Mouse (Mus musculus) lung, embryonic 15.5 days (tissue): Measurements from ENCODE around the gene Sult1e1. TPM values are rescaled to one million over a fixed set of nuclear protein-coding genes. Genes with fewer than 3 reads are reported as not detected.

ENCODE experiments used
- ATAC-seq: fragments of 200-750 bp; cut with Nextera tagmentation; 2 replicates; pipeline ENCODE4 v1.8.0; 2017; ENCODE audit warnings: moderate number of reproducible peaks, borderline replicate concordance; ENCODE audit not compliant: low FRiP score, low TSS enrichment; ENCODE audit errors: extremely low read depth
- H3K27ac ChIP-seq: fragments of 300-500 bp; sonication (generic); 2 replicates; pipeline ENCODE4 v1.5.1; 2015; ENCODE audit warnings: moderate library complexity, mild to moderate bottlenecking, inconsistent platforms
- H3K27me3 ChIP-seq: fragments of 300-500 bp; sonication (generic); 2 replicates; pipeline ENCODE4 v1.6.1; 2015; ENCODE audit warnings: inconsistent platforms
- H3K36me3 ChIP-seq: fragments of 300-500 bp; sonication (generic); 2 replicates; pipeline ENCODE4 v1.6.1; 2015; ENCODE audit warnings: inconsistent platforms
- H3K4me1 ChIP-seq: fragments of 300-500 bp; sonication (generic); 2 replicates; pipeline ENCODE4 v1.6.1; 2015; ENCODE audit warnings: inconsistent platforms
- H3K4me2 ChIP-seq: fragments of 300-500 bp; sonication (generic); 2 replicates; pipeline ENCODE4 v1.6.1; 2015; ENCODE audit warnings: inconsistent platforms, mild to moderate bottlenecking, moderate library complexity
- H3K4me3 ChIP-seq: fragments of 300-500 bp; sonication (generic); 2 replicates; pipeline ENCODE4 v1.5.1; 2015; ENCODE audit warnings: mild to moderate bottlenecking, inconsistent platforms
- H3K9ac ChIP-seq: fragments of 300-500 bp; sonication (generic); 2 replicates; pipeline ENCODE4 v1.6.1; 2015; ENCODE audit warnings: inconsistent platforms
- H3K9me3 ChIP-seq: fragments of 300-500 bp; sonication (generic); 2 replicates; pipeline ENCODE4 v1.6.1; 2016; ENCODE audit warnings: inconsistent platforms
- WGBS: fragments of 180-500 bp; shearing (Covaris S2); methylation state at CpG from one replicate; pipeline ENCODE4 v1.1.7; 2015; 5-methylcytosine and 5-hydroxymethylcytosine counted together
- microRNA-seq: library from miRNA; unstranded; fragments of <30 nt; microRNA quantifications from one replicate; pipeline ENCODE4, GENCODE M21; 2016
- polyA plus RNA-seq: library from polyadenylated mRNA; unstranded; fragments of >200 nt; fragmentation: Nextera tagmentation; extraction: Ambion mirVana; gene quantifications from 2 replicates; pipeline ENCODE4 v1.2.1, GENCODE M21; 2015

Sult1e1 gene
- polyA plus RNA-seq, 1 experiment from 2014 or later: not detected

GRCm38 (mm10) chr5:87562966-87563365 lies 28.4 kb downstream of the Sult1e1 start:
- Histone ChIP-seq H3K9me3 (no peaks in the 10 kb centered on the region), H3K36me3 (no peaks in the 10 kb centered on the region), H3K9ac (no peak overlapping the region), H3K27me3 (no peaks in the 10 kb centered on the region), H3K27ac (no peak overlapping the region), H3K4me1 (no peaks in the 10 kb centered on the region), H3K4me2 (no peak overlapping the region), H3K4me3 (no peak overlapping the region)
- ATAC-seq: no peak

- Histone ChIP-seq H3K9me3 (no peaks in the 10 kb centered on the region), H3K4me1 (no peaks in the 10 kb centered on the region), H3K36me3 (no peaks in the 10 kb centered on the region), H3K4me2 (no peak overlapping the region), H3K27ac (no peak overlapping the region), H3K27me3 (no peaks in the 10 kb centered on the region), H3K9ac (no peak overlapping the region), H3K4me3 (no peak overlapping the region)
- 64% methylated on average over 4 of the region's 4 CpGs for WGBS
- ATAC-seq: no peak
Observed at GRCm38 (mm10) chr5:87562526-87562925, 28.9 kb downstream of the Sult1e1 start.

- H3K9me3 ChIP-seq: no peaks in the 10 kb centered on the region
- H3K27ac ChIP-seq: no peak overlapping the region
- 62% methylated on average over 5 of the region's 5 CpGs for WGBS
- H3K27me3 ChIP-seq: no peaks in the 10 kb centered on the region
- no peak for ATAC-seq
- no peaks in the 10 kb centered on the region for H3K36me3 ChIP-seq
- no peak overlapping the region for H3K9ac ChIP-seq
- H3K4me3 ChIP-seq: no peak overlapping the region
- H3K4me2 ChIP-seq: no peak overlapping the region
- no peaks in the 10 kb centered on the region for H3K4me1 ChIP-seq
Observed at GRCm38 (mm10) chr5:87560145-87560544, 31.2 kb downstream of the Sult1e1 start.

- no peak for ATAC-seq
- 36% methylated on average over 1 of the region's 1 CpGs for WGBS
- Histone ChIP-seq H3K9me3 (no peaks in the 10 kb centered on the region), H3K4me2 (no peak overlapping the region), H3K27me3 (no peaks in the 10 kb centered on the region), H3K9ac (no peak overlapping the region), H3K4me3 (no peak overlapping the region), H3K27ac (no peak overlapping the region), H3K4me1 (no peaks in the 10 kb centered on the region), H3K36me3 (no peaks in the 10 kb centered on the region)
Observed at GRCm38 (mm10) chr5:87550935-87551334, 40.5 kb downstream of the Sult1e1 start.

GRCm38 (mm10) chr5:87538111-87538510 lies 53.3 kb downstream of the Sult1e1 start, which contains the start of gene Sult1b1:
Gene Sult1b1 (minus strand): TSS chr5:87538195.
- Histone ChIP-seq H3K27me3 (no peaks in the 10 kb centered on the region), H3K9me3 (no peaks in the 10 kb centered on the region), H3K36me3 (no peaks in the 10 kb centered on the region), H3K9ac (no peak within 1 kb of the TSS), H3K4me3 (no peak within 1 kb of the TSS), H3K4me1 (no peaks in the 10 kb centered on the region), H3K4me2 (no peak within 1 kb of the TSS), H3K27ac (no peak within 1 kb of the TSS)
- no peak for ATAC-seq
- WGBS: 68% methylated on average over 2 of the region's 2 CpGs

GRCm38 (mm10) chr5:87535994-87536644 lies 55.3 kb downstream of the Sult1e1 start:
- Histone ChIP-seq H3K9ac (no peak overlapping the region), H3K4me1 (no peaks in the 10 kb centered on the region), H3K27me3 (no peaks in the 10 kb centered on the region), H3K9me3 (no peaks in the 10 kb centered on the region), H3K36me3 (no peaks in the 10 kb centered on the region), H3K27ac (no peak overlapping the region), H3K4me3 (no peak overlapping the region), H3K4me2 (no peak overlapping the region)
- no peak for ATAC-seq
- WGBS: 83% methylated on average over 4 of the region's 4 CpGs

GRCm38 (mm10) chr5:87532288-87532687 lies 59.1 kb downstream of the Sult1e1 start:
- Histone ChIP-seq H3K4me2 (no peak overlapping the region), H3K4me1 (no peaks in the 10 kb centered on the region), H3K27me3 (no peaks in the 10 kb centered on the region), H3K4me3 (no peak overlapping the region), H3K36me3 (no peaks in the 10 kb centered on the region), H3K9me3 (no peaks in the 10 kb centered on the region), H3K27ac (no peak overlapping the region), H3K9ac (no peak overlapping the region)
- ATAC-seq: no peak
- WGBS: 45% methylated on average over 2 of the region's 2 CpGs

Small RNAs within 50 kb of the gene (microRNA-seq; reads per million reads assigned to microRNA genes)
- gene Mir3969: 0.74 reads per million

Other genes starting within 250 kb of the Sult1e1 start
- gene Ugt2b38, start 167.4 kb downstream of the Sult1e1 start, polyA plus RNA-seq: not detected in 2 replicates
- gene Ugt2a2, start 109.3 kb downstream of the Sult1e1 start, polyA plus RNA-seq: not detected in 2 replicates
- gene Gm43638, start 104.8 kb downstream of the Sult1e1 start, polyA plus RNA-seq: not detected in 2 replicates
- gene Ugt2a1, start 100.7 kb downstream of the Sult1e1 start, polyA plus RNA-seq: not detected in 2 replicates
- not detected in 2 replicates for gene Sult1b1, start 53.4 kb downstream of the Sult1e1 start, polyA plus RNA-seq
- gene Sult1d1, start 22.6 kb downstream of the Sult1e1 start, polyA plus RNA-seq: 0.10 and 0.24 TPM in 2 replicates
- not detected in 2 replicates for gene Csn1s1, start 74.6 kb upstream of the Sult1e1 start, polyA plus RNA-seq
- gene Csn2, start 108.0 kb upstream of the Sult1e1 start, polyA plus RNA-seq: 0.40 TPM in 1 of 2 replicates, not detected in the other
- gene Csn1s2a, start 183.0 kb upstream of the Sult1e1 start, polyA plus RNA-seq: not detected in 2 replicates
- not detected in 2 replicates for gene Csn1s2b, start 216.5 kb upstream of the Sult1e1 start, polyA plus RNA-seq
- not detected in 2 replicates for gene Prr27, start 234.1 kb upstream of the Sult1e1 start, polyA plus RNA-seq